Mouse (Mus musculus) left cerebral cortex, adult 2 months (tissue): ENCODE measurements around the gene Elmo1. TPM values are rescaled to one million over a fixed set of nuclear protein-coding genes. Genes with fewer than 3 reads are reported as not detected.

ENCODE experiments used
- DNase-seq, 2 experiments: peaks; one replicate each; pipeline ENCODE4 v3.0.0; 2021 to 2022; ENCODE audit warnings: low spot score in 2 of 2, mixed read lengths in 1 of 2; ENCODE audit errors: extremely low spot score in 1 of 2
- H3K27ac ChIP-seq: fragments of 200-600 bp; 2 replicates; pipeline ENCODE4 v1.8.1; 2022
- H3K4me3 ChIP-seq: fragments of 200-600 bp; 2 replicates; pipeline ENCODE4 v1.8.1; 2022
- CTCF ChIP-seq: fragments of 200-600 bp; IDR thresholded peaks from 2 replicates; pipeline ENCODE4 v1.8.1; 2022; ENCODE audit warnings: antibody characterized with exemption, mild to moderate bottlenecking, moderate library complexity
- intact Hi-C: fragments of 180-260 bp; cut with DNase I; formaldehyde crosslinking; loops from one replicate; pipeline ENCODE4 v1.15.1; 2025
- total RNA-seq, 2 experiments: library from RNA; stranded (reverse); gene quantifications; 2 replicates each; pipeline ENCODE4 v1.2.3; 2021

Elmo1 gene
- total RNA-seq, 2 experiments from 2014 or later: 62.8 to 79.1 TPM

DNA sequence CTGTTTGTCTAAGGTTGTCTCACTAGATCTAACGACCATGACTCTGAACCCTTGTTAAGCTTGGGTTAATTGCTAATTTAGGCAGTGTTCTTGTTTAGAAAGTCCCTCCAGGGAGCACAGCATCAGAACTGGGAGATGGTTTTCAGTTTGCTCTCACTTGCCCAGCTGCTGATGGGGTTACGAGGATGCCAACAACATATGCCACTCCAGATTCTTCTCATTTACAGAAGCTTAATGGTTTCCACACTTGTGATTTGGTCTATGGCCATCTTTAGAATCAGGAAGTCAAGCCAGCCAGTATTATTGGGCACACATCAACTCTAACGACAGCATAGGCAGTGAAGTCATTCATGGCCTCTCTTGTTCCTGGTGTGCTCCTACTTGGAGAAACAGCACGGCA lies 427.3 kb downstream of the Elmo1 start:
- no peak overlapping the region for H3K27ac ChIP-seq
- peak in 1 of 2 experiments; percentile 6 for DNase-seq
- H3K4me3 ChIP-seq: no peak overlapping the region
- intact Hi-C loops: no loop called here
- no peak for TF ChIP-seq CTCF

- intact Hi-C loops: no loop called here
- TF ChIP-seq CTCF: no peak
- no peak for DNase-seq
Observed at GRCm38 (mm10) chr13:20521492-20521891, 431.1 kb downstream of the Elmo1 start.

DNA sequence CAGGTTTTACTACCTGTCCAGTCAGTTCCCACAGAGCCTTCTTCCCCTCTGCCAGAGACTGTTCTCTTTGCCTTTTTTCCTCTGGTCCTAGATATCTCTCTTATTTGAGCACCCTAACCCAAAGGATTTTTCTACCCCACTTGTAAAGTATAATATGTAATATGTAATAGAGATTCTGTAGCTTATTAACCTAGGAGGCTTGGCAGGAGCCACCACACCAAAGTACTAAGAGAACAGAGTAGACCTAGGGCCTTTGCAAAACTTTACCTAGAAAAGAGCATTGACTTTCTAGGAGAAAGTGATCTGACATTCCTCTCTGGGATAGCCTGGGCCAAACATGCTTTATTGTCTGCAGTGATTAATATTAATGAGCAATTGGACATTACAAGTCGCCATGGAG lies 433.3 kb downstream of the Elmo1 start:
- intact Hi-C loops: no loop called here
- H3K4me3 ChIP-seq: no peak overlapping the region
- no peak for DNase-seq
- no peak for TF ChIP-seq CTCF
- H3K27ac ChIP-seq: no peak overlapping the region

More at GRCm38 (mm10) chr13:20521492-20521891, 431.1 kb downstream of the Elmo1 start:
- H3K4me3 ChIP-seq: no peak overlapping the region
- no peak overlapping the region for H3K27ac ChIP-seq

- intact Hi-C loops: no loop called here
- peak in 1 of 2 experiments; percentile 10 for DNase-seq
- TF ChIP-seq CTCF: no peak
Observed at GRCm38 (mm10) chr13:20525844-20526243, 435.4 kb downstream of the Elmo1 start.

DNA sequence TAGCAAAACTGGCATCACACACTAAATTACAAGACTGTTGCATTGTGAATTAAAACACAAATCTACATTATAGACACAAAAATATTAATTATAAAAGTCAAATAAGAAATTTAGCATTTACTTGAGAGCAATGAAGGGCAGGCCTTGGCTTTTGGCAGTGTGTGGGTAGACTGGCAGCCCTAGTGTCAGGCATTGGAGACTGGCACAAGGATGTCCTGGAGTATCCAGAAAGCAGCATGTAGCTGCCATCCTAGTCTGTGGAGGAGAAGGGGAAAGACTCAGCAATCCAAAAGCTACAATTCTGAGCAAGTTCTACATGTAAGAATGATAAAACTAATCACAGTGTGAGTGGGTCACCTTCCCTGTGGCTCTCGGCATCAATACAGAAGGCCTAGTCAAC lies 446.7 kb downstream of the Elmo1 start:
- no peak for DNase-seq
- intact Hi-C loops: loop anchor here (5.0 kb wide), 2 partner anchors 45 to 65 kb away; no protein-coding TSS in a partner anchor
- Histone ChIP-seq H3K27ac (peak overlapping the region; percentile 90), H3K4me3 (no peak overlapping the region)
- TF ChIP-seq CTCF: no peak

More at GRCm38 (mm10) chr13:20525844-20526243, 435.4 kb downstream of the Elmo1 start:
- no peak overlapping the region for H3K4me3 ChIP-seq
- 0 out of 2 replicates have a peak overlapping the region, but pooled peaks have one; percentile 11 for H3K27ac ChIP-seq

- intact Hi-C loops: loop anchor here (5.0 kb wide), 2 partner anchors 45 to 65 kb away; no protein-coding TSS in a partner anchor
- Histone ChIP-seq H3K27ac (peak overlapping the region; percentile 90), H3K4me3 (no peak overlapping the region)
- no peak for TF ChIP-seq CTCF
- peak in 1 of 2 experiments; percentile 20 for DNase-seq
Observed at GRCm38 (mm10) chr13:20537487-20537886, 447.1 kb downstream of the Elmo1 start.

DNA sequence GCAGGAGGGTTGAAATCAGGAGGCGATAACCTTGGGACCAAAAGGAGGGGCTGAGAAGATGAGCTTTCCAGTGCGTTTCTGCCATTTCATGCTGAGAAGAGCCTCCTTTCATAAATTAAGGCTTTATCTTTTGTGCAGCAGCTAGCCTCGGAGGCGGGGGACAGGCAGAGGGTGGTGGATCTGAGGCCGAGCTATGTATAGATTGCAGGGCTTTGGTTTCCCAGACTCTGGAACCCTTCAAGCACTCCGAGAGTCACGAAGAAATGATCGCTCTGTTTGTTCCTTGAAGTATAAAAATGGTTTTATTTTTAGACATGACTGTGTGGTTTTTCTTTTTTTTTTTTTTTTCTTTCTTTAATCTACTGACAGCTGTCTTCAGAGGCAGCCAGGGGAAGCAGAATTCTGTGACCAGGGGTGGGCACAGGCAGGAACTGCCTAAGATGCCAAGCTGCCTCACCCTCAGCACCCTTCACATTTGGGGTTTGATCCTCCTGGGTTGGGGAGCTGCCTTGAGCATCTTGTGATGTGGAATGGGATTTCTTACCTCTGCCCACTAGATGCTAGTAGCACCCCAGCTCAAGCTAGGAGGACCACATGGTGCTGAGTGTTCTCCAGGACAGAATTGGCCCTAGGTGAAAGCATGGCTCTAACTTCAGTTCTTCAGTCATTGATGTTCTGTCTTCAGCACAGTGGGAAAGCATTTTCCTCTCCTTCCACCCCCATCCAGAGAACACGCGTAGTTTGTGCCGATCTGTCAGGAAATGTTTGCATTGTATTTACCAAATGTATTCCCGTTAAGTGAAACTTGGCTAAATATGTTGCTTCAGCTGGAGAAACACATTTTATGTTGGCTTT lies 448.0 kb downstream of the Elmo1 start:
- peak; percentile 28 to 44 for DNase-seq
- Histone ChIP-seq H3K27ac (peak overlapping the region; percentile 90), H3K4me3 (no peak overlapping the region)
- intact Hi-C loops: loop anchor here (2.0 to 5.0 kb wide), 3 partner anchors 46 to 66 kb away; no protein-coding TSS in a partner anchor
- no peak for TF ChIP-seq CTCF

DNA sequence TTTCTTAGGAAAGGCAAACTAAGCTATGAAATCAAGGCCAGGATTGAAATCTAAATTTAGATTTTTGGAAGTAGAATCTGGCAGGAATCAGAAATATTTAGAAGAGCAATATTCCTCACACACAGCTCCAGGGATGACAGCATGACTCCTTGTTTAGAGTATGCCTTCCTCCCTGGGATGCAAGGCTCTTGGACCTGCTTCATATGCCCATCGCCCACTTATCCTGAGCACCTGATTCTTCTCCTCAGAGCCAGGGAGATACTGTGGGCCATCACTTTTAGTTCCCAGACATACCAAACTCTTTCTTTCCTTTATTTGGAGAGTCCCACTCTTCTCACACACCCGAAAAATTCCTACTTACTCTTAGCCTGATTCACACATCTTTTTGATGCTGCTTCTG lies 449.2 kb downstream of the Elmo1 start:
- intact Hi-C loops: loop anchor here (2.0 to 5.0 kb wide), 3 partner anchors 47 to 67 kb away; no protein-coding TSS in a partner anchor
- TF ChIP-seq CTCF: no peak
- peak overlapping the region; percentile 90 for H3K27ac ChIP-seq
- DNase-seq: peak in 1 of 2 experiments; percentile 9
- H3K4me3 ChIP-seq: no peak overlapping the region

DNA sequence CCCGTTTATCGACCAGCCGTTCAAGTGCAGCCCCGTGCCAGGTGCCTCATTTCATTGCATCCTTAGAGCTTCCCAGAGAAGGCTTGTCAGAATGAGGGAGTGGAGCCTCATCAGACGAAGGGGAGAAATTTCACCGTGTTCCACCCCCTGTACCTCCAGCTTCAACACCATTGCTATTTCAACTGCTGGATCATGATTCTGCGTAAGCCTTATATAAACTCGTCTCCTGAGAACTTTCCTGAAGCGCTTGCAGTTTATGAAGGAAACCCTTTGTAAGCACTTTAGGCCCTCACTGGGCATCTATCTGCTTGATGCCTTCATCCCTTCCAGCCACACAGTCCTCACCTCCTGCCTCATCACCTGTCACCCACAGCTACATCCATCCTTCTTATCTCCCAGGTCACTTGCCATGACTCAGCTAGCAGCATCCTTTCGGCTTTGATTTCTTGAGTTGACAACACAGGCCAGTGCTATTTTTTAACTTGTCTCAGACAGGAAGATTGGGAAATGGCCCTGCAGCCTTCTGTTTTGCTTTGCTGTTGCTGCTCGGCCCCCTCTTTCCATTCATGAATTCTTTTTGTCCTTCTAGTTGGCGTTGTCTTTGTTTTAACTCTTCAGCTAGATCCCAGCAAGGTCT lies 456.3 kb downstream of the Elmo1 start:
- intact Hi-C loops: no loop called here
- Histone ChIP-seq H3K27ac (peak overlapping the region; percentile 60), H3K4me3 (no peak overlapping the region)
- TF ChIP-seq CTCF: no peak
- no peak for DNase-seq

DNA sequence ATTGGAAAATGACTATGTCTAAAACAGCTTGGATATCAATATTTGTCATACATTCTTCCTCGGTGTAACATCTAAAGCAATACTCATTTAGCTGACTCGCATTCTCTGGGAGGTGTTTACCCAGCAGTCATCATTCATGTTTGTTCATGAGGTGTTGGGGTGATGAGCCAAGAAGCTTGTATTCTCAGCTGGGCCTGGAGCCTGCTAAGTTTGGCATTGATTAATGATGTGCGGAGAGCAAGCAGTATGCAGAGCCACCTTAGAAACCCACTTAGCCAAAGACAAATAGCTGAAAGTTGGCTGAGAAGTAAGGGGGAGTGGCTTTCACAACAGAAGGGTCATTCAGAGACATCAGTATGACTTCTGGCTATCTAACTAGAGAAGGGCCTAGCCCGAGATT lies 459.6 kb downstream of the Elmo1 start:
- no peak overlapping the region for H3K4me3 ChIP-seq
- intact Hi-C loops: no loop called here
- H3K27ac ChIP-seq: no peak overlapping the region
- TF ChIP-seq CTCF: no peak
- no peak for DNase-seq

DNA sequence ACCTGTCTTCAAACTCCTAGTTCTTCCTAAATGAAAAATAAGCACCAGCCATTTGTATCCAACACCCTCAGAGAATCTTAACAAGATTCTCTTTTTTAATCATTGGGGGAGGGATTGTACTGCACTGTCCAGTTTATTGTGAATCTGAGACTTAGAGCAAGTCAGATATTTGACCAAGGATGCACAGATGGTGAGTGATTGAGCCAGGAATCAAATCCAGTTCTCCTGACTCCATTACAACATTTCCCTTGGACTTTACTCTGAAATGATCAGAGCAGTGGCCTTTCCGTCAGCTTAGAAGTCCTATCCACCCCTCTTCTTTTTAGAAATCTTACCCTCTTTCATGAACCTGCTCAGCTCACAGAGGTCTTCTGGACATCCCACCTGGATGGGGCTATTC lies 461.2 kb downstream of the Elmo1 start:
- intact Hi-C loops: no loop called here
- no peak for DNase-seq
- Histone ChIP-seq H3K27ac (no peak overlapping the region), H3K4me3 (no peak overlapping the region)
- no peak for TF ChIP-seq CTCF
